Mouse (Mus musculus) adrenal gland, postnatal 14 days (tissue): Measurements from ENCODE around the gene Dync1li1. TPM values are rescaled to one million over a fixed set of nuclear protein-coding genes. Genes with fewer than 3 reads are reported as not detected.
"Not testable (repeated sequence)": the region's sequence is repeated elsewhere in the genome, so short reads cannot be mapped to it uniquely, and the experiment has no call there.

ENCODE experiments used
- DNase-seq: peaks from one replicate; pipeline ENCODE4 v3.0.0; 2021; ENCODE audit warnings: mixed read lengths
- long read RNA-seq, 2 experiments: library from polyadenylated mRNA; stranded (forward); transcript quantifications; one replicate each; pipeline ENCODE4 v2.0.0; 2021
- total RNA-seq: library from RNA; stranded (reverse); gene quantifications from 2 replicates; pipeline ENCODE4 v1.2.3, GENCODE M21; 2021

Gene Dync1li1
- total RNA-seq: 37.1 and 44.6 TPM in 2 replicates
- long read RNA-seq, experiment 1, transcript Dync1li1-201 (13 exons, 2,601 nt): major isoform, 25 of 28 reads
- long read RNA-seq, experiment 1, partial matches to known transcripts: 2 of 28 reads
- long read RNA-seq, experiment 1, other reads (novel, unspliced or antisense): 1 of 28 reads
- long read RNA-seq, experiment 2, transcript Dync1li1-201 (13 exons, 2,601 nt): major isoform, 27 of 31 reads
- long read RNA-seq, experiment 2, partial matches to known transcripts: 0 of 31 reads
- long read RNA-seq, experiment 2, other reads (novel, unspliced or antisense): 4 of 31 reads

- DNase-seq: peak; percentile 100
Measured at GRCm38 (mm10) chr9:114688252-114688952, at the start of gene Dync1li1. TSS of gene Dync1li1 (plus strand) at chr9:114688790.

- peak; percentile 33 for DNase-seq
Measured at GRCm38 (mm10) chr9:114639186-114639748, 49.3 kb upstream of the Dync1li1 start.

- peak; percentile 99 for DNase-seq
Measured at GRCm38 (mm10) chr9:114639839-114640646, 48.5 kb upstream of the Dync1li1 start, which contains the start of gene Cnot10. TSS of gene Cnot10 (minus strand) at chr9:114640184.

- no peak for DNase-seq
Measured at GRCm38 (mm10) chr9:114646556-114647505, 41.8 kb upstream of the Dync1li1 start.

- no peak for DNase-seq
Measured at GRCm38 (mm10) chr9:114647506-114648432, 40.8 kb upstream of the Dync1li1 start.

- DNase-seq: not testable (repeated sequence)
Measured at GRCm38 (mm10) chr9:114648472-114648871, 40.1 kb upstream of the Dync1li1 start.

DNA sequence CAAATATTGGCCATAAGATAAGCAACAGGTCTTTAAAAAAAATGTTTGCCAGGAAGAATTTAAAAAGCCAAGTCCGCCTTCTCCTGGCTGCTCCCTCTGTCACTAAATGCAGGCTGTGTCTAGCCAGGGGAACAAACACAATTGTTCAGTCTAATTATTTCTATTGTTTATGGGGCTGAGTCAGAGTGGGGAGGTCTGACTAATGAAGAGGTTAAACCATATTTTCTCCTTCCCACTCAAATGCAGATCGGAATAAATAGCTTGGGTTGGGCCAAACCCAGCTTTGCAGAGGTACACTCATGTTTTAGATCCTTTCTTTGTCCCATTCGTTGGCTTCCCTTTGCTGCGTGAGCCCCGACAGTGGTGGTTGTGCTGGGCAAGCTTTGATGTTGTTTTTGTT, 39.2 kb upstream of the Dync1li1 start:
- no peak for DNase-seq

GRCm38 (mm10) chr9:114650938-114651634, 37.5 kb upstream of the Dync1li1 start:
- DNase-seq: no peak

DNA sequence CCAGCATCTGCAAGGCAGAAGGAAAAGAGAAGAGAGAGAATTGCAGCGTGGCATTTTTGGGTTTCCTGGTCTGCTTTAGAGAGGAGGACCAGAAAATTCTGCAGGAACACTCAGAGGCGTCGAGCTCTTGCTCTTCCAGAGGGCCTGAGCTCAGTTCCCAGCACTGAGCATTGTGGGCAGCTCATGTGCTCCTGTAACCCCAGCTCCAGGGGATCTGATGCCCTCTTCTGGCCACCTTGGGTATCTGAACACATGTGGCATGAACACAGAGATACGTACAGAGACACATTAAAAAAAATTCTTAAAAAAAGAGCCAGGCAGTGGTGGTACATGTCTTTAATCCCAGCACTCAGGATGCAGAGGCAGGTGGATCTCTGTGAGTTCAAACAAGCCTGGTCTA, 33.2 kb upstream of the Dync1li1 start:
- no peak for DNase-seq

DNA sequence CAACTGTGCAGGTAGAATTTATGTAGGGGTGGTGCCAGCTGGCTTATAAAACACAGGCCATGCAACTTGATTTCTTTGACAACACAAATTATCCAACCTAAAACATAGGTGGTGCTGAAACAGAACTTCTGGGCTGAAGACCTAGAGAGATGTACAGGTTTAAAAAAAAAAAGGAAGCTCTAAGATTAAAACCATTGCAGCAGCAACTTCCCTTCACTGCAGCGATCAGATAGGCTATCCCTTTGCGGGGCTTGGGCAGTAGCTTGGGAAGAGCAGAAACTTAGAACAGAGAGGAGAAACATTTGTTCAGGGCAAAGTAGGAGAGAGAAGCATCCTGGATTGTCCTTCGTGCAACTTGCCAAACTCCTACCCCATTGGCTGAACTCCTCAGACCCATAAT, 31.9 kb upstream of the Dync1li1 start:
- no peak for DNase-seq

DNA sequence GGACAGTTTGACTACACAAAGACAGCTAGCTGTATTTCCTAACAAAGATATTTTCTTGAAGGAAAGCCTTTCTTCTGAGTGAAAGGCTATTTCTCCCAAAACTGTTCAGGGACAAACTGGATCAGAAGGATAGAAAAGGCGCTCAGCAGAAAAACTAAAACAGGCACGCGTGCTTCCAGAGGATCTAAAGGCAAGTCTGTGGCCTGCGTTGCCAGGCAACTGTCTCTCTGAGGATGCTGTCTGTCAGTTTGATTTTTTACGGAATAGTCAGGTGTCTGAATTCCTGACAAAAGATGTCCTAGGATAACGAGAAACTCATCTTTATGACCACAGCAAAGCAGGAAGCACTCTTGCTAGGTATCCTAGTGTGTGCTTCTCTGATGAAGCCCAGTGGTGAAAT, 28.1 kb upstream of the Dync1li1 start:
- DNase-seq: no peak

GRCm38 (mm10) chr9:114660983-114661382, 27.6 kb upstream of the Dync1li1 start:
- no peak for DNase-seq

- no peak for DNase-seq
Measured at GRCm38 (mm10) chr9:114661991-114662390, 26.6 kb upstream of the Dync1li1 start.

DNA sequence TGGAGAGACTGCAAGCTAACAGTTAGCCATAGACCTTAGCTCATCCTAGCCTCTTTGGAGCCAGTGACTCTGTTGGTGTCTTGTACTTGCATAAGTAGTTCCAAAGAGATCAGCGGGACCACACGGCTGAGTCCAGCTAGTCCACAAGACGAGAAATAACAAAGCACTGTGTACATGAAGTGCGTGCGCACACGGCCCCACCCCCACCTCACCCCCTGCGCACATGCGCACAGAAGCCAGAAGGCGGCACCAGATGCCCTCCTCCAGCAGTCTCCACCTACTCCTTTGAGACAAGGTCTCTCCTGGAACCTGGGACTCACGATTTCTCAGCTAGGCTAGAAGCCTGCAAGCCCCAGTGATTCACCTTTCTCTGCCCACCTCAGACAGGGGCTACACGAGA, 24.8 kb upstream of the Dync1li1 start:
- DNase-seq: no peak

DNA sequence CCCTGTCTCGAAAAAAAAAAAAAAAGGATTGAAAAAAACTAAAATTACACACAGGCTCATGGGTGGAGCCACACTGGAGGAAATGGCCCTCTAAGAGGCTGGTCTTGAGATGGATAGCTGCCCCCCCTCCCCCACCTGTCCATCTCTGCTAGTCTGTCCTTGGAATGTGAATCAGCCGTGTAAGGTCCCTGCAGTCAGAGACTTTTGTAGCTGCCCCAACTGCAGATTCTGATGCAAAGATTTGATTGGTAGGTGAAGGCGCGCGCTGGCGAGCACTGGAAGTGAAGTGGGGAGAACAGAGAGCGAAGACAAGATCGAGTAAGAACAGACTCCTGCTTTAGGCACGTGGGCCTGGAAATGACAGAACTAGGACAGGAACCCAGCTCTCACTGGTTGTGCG, 21.7 kb upstream of the Dync1li1 start:
- no peak for DNase-seq

GRCm38 (mm10) chr9:114668047-114668446, 20.5 kb upstream of the Dync1li1 start:
- no peak for DNase-seq

- DNase-seq: no peak
Measured at GRCm38 (mm10) chr9:114669011-114669410, 19.6 kb upstream of the Dync1li1 start.

- no peak for DNase-seq
Measured at GRCm38 (mm10) chr9:114671946-114672345, 16.6 kb upstream of the Dync1li1 start.
